Mouse (Mus musculus): ENCODE results near the gene Ttll8.

Gene Ttll8

DNA sequence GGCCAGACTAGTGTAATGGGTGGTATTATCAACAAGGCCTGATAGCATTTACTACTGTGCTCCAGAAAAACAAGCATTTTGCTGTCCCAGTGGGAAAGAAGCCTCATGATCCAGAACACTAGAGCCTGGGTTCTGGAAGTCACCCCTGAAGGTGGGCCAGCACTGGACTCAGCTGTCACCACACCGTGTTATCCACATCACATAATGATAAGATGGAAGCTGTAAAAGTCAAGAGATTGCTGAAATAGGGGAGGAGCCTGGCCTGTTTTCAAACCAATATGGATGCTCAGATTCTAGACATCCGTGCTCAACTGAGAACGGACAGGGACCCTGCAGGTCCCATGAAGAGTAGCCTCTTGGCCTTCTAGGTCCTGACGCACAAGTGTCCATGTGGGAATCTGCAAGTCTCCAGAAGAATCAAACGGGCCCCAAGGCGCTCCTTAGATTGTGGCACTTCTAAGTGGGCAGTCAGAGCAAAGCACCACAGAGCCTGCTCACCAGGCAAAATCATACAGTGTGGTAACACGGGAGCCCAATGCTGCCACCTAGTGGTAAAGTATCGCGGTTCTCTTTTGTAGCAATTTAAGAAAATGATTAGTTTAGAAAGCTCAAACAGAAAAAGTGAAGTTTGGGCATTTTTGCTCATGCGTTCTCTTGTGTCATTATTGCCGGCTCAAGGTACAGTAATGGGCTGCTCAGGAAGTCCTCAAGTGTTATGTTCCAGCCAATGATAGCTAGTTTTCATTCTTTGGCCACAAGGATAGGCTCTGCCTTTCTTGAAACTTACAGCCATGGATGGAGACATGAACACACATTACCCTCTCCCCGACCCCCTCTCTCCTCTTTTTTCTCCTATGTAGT is 32.9 kb downstream of the Ttll8 start:
- DNase-seq (ENCODE audit: extremely low read depth, low read depth): peak; percentile 53

DNA sequence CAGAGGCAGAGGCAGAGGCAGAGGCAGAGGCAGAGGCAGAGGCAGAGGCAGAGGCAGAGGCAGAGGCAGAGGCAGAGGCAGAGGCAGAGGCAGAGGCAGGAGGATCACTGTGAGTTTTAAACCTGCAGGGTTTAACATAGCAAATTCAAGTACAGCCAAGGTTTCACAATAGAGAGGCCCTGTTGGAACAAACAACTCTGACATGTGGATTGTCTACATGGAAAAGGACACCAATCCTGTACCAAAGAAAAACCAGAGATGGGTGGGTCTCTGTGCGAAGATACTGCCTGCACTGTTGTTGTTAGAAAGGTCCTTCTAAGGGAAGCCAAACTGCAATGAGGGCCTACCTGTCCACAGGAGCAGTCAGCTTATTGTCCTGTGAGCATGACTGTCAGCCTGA is 34.2 kb downstream of the Ttll8 start:
- no peak for DNase-seq (ENCODE audit: extremely low read depth, low read depth)

DNA sequence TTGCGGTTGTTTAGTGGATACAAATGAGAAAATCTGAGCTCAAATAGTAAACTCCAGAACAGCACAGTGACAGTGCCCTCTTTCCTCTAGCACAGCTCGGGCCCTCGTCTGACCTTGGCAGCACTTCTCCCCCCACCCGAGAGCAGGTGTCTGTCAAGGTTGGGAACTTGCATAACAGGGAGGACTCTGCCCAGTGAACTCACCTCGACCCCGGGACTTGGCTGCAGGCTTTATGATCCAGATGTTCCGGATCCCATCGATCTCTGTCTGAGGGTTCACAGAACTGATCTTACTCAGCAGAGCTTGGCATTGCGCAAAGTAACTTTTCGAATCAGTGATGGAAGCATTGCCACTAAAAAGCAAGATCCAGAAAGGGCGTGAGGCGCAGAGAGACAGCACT is 34.9 kb downstream of the Ttll8 start:
- no peak for DNase-seq (ENCODE audit: extremely low read depth, low read depth)

DNA sequence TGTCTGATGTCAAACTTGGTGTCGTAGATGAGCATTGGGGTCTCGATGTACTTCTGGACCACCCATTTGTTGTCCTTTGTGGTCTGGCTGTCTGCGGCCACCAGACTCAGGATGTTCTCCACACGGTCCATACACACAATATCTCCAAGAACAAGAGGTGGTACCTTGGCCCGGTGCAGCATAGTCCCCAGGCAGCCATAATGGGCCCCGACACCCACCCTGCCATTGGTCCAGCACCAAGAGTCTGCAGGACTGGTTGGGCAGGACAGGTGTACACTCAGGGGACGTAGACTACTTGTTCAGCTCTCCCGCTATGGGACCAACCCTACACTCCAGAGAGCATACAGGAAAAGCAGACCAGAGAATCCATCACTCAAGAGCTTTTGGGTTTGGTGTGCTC is 37.1 kb downstream of the Ttll8 start:
- no peak for DNase-seq (ENCODE audit: extremely low read depth, low read depth)

DNA sequence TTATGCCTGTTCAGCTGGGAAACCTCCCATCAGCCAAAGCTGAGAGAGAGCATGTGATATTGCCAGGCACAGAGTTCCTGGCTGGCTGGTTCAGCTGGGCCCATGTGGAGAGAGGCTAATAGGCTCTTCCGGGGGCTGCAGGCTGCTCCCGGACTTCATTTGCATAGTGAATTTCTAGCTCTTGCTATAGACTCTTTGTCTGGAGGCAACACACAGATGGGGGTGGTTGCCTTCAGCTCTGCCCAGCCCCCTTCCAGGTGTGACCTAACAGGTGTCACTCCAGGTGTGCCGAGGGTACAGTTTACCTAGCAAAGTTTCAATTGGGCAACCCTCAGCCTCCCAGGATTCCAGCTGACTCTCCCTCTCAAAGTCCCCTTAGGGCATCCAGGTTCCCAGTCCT is 37.9 kb downstream of the Ttll8 start:
- DNase-seq (ENCODE audit: extremely low read depth, low read depth): no peak

DNA sequence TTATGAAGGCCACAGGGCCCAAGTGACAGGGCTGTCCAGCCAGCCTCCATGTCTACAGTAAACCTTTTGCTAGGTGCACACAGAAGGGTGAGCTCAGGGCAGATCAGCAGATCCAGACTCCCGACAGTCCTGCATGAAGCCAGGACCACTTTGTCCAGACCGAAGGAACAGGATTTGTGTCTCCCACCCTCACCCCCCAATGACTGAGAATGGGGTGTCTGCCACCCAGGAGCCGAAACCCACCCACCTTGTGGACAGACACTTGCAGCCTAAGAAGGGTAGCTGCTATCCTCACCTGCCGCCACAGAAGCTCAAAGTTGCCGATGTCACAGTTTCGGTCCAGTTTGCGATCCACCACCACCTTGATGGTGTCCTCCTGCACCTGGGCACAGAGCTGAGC is 39.2 kb downstream of the Ttll8 start:
- DNase-seq (ENCODE audit: extremely low read depth, low read depth): no peak

DNA sequence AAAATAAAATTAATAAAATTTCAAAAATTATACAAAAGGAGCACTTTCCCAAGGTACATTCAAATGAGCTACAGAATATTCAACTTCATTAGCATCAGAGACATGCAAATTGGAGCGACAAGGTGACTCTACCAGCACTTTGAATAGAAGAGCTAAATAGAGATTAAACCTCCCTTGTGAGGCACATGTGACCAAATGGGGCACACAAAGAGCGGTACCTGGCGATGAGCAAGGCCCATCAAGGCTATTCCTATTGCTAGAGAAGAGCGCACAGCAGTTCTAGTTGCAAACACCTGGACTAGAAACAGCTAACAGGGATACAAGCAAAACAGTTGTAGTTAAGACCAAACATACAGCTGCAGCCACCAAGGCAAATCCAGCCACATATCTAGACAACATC is 47.9 kb downstream of the Ttll8 start:
- DNase-seq (ENCODE audit: extremely low read depth, low read depth): no peak

DNA sequence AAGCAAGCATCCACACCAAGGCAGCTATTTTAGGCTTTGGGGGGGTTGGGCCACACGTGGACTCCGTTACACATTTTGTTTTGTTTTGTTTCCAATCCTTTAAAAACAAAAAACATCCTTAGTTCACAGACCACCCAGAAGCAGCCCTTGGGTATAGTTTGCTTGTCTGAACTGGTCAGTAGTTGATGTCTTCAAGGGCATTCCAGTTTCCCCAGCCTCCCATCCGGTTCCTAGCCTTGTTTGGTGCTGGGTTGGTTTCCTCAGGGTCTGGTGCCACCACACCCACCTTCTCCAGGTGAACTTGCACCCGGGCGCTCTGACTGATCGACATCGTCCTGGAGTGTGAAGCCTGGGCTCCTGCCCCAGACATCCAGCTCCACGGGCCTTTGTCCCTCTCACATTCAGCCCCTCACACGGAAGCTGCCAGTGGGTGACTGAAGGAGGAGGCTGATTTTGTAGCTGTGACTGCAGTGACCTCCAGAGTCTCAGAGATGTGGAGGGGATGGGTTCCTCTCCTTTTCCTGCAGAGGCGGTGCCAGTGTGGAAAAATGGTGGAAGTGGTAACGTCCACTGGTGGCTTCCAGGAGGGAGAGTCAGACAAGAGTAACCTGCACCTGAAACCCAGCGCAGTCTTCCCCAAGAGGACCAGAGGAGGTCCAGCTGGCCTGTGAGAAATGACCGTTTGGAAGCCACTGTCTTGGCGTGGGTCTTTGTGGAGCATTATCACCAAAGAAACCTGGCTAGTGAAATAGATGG is 50.0 kb downstream of the Ttll8 start:
- no peak for DNase-seq (ENCODE audit: extremely low read depth, low read depth)

DNA sequence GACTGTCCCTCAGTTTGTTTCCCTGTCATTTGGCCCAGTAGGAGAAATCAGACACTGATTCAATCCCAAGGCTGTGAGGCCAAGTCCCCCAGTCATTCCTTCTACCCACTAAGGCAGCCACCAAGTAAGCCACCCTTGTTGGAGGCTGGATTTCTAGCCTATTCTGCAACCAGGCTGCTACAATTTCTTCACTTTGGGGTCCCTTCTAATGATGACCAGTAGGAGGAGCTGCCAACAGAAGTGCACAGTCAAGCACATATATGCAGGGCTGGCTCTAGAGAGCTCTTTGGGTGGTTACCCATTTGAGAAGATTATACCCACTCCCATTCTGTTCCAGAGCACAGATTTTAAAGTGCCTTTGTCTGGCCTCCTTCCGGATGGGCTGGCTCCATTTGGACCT is 51.1 kb downstream of the Ttll8 start:
- peak; percentile 10 for DNase-seq (ENCODE audit: extremely low read depth, low read depth)

DNA sequence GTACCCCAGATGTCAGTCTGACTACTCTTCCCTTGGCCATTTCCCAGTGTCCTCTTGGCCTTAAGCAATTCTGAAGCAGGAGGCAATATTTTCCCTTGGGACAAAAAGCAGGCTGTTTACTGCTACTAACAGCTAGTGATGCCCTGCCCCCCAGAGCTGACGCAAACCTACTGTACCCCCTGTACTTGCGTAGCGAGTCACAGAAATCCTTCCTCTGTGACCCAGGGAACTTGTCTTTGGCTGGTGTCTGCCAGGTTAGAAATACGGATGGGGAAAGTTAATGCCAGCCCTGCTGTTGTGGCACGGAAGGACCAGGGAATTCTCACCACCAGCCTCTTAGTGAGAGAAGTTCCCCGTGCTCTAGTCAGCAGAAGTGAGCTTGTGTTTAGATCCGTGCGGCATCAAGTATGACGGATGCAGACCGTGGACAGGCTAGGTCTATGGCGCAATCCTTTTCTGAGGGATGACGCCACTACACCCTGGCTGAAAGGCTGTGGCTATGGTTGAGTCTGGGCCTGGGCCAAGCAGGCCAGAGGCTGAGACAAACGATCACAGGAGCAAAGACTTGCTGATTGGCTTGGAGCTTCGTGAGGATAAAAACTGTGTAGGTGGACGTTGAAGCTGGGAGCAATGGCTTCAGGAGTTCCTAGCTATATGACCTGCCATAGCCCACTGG is 51.9 kb downstream of the Ttll8 start:
- DNase-seq (ENCODE audit: extremely low read depth, low read depth): no peak

DNA sequence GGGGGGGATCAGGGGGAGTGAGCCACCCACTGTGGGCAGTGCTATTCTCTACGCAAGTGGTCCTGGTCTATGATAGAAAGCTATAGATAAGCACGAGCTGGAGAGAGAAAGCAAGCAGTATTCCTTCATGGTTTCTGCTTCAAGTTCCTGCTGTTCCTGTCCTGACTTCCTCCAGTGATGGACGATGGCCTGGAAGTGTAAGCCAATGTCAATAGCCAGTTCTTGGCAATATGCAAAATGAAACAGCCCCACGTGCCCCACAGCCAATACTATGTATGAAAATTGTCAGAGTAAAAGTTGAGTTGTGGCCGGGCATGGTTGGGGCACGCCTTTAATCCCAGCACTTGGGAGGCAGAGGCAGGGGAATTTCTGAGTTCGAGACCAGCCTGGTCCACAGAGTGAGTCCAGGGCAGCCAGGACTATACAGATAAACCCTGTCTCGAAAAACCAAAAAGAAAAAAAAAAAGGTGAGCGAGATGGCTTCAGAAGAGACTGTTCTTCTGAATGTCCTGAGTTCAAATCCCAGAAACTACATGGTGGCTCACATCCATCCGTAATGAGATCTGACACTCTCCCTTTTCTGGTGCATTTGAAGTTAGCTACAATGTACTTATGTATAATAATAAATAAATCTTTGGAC is 57.8 kb downstream of the Ttll8 start:
- no peak for DNase-seq (ENCODE audit: extremely low read depth, low read depth)

DNA sequence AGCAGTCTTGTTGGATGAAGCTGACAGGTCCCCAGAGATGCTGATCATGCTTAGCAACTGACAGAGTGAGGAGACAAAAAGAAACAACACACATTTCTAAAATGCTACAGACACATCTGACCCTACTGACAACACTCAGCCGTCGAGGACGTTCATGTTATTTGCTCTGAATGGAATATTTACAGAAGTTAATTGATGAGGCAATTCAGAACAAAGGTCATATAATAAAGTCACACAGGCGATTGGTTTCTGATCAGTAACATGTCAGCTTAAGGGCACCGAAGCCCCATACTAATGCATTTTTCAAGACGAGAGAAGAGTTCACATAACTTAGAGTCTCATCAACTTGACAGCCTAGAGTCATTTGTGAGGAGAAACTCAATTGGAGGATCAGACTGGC is 58.3 kb downstream of the Ttll8 start:
- DNase-seq (ENCODE audit: extremely low read depth, low read depth): no peak

DNA sequence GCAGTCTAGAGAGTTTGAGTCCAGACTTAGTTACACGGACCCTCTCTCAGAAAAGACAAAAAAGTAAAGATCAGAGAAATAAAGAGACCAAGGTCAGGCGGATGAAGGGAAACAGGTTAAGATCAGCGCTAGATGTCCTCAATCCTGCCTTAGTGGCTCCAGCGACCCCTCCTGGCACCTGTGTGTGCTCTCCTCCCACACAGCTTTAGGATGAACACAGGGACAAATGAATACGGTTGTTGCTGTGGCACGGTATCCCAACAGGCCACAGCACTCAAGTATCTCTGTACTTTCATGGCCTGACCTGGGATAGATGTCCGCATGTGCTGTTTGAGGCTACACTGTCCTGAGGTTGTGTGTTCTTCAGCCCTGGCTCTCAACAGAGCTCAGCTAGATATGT is 59.1 kb downstream of the Ttll8 start:
- DNase-seq (ENCODE audit: extremely low read depth, low read depth): no peak

DNA sequence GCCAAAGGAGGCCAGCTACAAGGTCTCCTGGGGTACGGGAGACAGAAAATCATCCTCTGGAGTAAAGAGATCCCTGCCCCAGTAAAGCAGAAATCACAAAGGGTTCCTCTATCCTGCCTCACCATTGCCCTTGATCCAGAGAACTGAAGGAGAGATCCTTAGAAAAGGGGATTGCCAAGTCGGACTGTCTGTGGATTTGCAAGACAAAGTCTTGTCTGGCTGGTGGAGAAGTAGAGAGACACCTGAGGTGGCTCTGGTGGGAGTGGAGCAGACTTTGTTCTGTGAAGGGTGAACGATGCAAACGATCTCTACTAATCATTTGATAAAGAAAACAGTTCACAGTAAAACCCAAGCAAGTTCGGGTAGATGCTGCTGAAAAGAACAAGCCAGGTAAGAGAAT is 61.3 kb downstream of the Ttll8 start:
- DNase-seq (ENCODE audit: extremely low read depth, low read depth): no peak

DNA sequence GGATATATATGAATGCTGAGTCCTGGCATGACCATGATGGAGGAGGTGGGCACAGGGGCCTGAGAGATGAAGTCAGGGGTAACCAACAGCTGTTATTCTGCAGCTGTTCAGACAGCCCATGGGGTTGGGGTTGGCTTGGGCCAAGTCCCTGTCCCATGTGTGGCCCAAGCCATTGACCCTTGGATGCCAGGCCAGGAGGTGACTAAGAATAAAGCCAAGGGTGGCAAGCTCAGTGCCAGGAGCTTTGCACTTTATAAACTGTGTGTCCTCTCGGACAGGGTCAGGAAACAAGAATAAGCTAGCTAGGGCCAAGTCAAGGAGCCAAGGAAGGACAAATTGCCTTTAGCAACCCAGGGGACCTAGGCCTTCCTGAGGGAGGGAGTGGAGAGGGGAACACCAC is 62.0 kb downstream of the Ttll8 start:
- no peak for DNase-seq (ENCODE audit: extremely low read depth, low read depth)

DNA sequence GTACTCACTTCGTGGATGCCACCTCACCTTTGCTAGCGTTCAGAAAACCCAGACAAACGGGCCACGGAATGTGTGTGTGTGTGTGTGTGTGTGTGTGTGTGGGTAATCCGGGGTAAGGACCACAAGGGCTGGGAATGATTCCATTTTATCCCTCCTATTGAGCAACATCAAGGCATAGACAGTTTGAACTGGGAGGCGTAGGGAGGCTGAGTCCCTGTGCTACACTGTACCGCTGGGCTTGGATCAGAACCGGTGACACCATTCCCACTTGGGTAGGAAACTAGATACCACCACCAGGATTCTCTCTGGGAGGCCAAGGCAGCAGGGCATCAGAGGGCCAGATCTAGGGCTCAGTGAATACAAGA is 62.6 kb downstream of the Ttll8 start:
- DNase-seq (ENCODE audit: extremely low read depth, low read depth): no peak

DNA sequence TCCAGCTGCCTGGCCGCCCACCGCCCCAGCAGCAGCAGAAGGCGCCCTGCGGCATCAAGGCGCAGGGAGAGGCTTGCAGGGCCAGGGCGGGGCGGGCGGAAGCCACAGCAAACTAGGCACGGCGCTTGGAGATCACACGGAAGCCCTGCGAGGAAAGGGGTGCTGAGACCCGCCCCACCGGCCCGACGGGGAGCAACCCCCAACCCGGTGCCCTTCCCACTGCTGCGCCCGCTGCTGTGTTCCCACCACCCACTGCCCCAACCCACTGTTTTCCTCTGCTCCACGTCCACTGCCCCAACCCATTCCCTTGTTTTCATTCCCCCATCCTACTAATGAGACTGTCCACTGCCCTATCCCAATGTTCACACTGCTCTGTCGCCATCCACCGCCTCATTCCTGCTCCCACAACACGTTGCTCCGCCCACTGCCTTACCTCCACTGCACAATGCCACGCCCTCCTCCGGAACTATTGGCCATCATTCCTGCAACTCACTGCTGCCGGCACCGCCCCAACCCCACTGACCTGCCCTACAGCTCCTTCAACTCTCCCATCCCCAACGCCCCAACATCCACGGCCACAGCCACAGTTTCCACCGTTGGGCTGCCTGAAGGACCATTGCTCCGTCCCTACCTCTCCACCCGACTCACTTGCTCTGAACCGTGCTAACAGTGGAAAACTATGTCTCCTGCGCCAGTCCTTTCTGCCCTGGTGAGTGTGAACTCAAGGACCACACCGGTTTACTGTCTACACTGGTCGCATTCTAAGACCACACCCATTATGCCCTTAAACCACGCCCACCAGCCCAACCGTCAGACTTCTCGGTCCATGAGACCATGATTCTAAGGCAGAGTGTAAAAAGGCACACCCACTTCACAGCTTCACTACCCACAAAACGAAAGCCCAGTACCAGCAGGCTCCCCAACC is 63.2 kb downstream of the Ttll8 start:
- DNase-seq (ENCODE audit: extremely low read depth, low read depth): peak; percentile 90

DNA sequence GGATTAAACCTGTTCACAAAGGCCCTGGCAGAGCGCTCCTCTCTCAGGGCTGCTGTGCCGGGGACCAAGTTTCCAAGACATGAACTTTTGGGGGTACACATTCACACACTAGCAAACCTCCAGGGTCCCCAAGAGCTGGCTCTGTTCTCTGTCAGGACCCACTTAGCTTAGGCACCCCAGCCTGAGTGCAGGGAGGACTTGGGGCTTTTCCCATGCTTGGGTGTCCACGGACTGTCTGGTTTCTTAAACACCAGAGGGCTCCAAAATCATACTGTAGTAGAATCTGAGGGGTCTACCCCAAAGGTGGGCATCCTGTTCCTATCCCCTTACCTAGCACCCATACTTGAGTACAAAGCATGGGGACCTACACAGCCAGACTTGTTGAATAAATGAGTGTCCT is 64.2 kb downstream of the Ttll8 start:
- DNase-seq (ENCODE audit: extremely low read depth, low read depth): no peak

DNA sequence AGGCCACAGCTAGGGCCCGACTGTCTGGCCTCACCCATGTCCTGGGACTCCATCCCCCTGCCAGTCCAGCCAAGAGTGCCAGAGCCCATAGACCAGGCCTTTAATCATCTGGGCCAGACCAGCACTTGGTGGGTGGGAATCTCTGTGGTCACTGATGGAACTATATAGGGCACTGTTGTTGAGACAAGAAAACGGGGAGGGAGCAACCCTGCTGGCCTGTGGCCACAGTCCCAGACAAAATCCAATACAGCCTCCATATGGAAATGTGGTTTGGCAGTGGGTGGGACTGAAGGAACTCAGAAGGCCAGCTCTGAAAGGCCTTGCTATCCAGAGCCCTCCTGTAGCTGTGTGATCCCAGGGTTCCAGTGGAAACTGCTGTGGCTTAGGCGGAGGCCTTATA is 65.2 kb downstream of the Ttll8 start:
- DNase-seq (ENCODE audit: extremely low read depth, low read depth): no peak

DNA sequence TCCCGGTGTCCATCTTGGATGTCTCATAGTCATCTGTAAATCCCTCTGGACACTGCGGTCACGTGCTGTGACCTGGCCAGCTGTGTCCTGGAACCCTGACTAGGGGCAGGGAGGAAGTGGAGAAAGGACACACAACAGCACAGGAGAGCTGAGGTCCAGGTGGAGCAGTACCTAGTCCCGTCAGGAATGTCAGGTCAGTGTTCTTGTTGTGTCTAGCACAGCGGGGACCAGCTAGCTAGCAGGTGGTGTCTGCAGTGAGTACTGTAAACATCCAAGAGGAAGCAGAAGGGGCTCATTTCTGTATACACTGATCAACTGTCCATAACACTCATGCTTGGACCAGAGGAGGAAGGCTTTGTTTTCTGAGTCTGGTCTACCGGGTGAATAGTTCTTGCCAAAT is 68.8 kb downstream of the Ttll8 start:
- no peak for DNase-seq (ENCODE audit: extremely low read depth, low read depth)

DNA sequence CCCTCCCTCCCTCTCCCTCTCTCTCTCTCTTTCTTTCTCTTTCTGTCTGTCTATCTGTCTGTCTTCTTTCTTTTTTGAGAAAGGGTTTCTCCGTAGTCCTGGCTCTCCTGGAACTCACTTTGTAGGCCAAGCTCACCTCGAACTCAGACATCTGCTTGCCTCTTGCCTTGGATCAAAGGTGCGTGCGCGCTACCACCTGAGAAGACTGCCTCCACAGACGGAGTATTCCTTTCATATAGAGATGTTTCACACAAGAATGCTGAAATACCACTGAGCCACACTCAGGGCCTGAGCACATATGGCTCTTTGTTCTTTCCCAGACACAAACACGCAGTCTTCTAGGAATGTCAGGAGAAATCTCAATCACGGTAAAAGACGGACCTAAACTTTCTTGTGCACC is 70.9 kb downstream of the Ttll8 start:
- DNase-seq (ENCODE audit: extremely low read depth, low read depth): no peak

All from MEL-GATA-1-ER (cell line).